Comparison of ENCODE assay signal across 23 mouse cellular contexts in the genomic region with DNA sequence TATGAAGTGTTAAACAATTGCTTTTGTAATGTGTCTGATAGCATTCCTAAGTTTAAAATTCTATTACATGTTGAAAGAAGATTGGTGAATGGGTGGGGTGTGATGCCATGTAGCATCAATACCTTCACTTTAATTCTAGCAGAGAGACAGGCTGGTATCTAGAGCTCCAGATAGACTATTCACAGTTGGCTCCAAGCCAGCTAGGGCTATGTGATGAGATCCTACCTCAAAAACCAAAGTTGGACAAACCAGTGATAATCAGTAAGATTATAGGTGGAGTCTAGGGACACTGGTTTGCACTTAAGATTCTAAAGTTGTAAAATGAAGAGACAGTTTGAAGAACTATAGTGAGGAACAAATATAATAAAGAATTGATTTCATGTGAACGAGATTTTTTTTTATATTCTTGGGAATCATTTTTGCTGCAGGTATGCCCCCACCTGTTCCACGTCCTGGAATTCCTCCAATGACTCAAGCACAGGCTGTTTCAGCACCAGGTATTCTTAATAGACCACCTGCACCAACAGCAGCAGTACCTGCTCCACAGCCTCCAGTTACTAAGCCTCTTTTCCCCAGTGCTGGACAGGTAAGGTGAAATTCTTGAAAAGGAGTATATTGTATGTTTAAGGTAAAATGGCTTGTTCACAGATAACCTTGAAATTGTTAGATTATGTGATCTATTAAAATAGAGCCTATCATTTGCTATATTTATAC.
"Had no signal": no experiment of that assay in that cellular context is flagged by ENCODE, and none has a peak within 500 bp of the region (broad histone marks: within the 10 kb centered on the region; RNA-seq: fewer than 3 reads in every experiment).

No protein-coding gene starts in this region.

- H3K27ac ChIP-seq: kidney, embryonic 15.5 days; left cerebral cortex, adult 2 months; limb, embryonic 13.5 days; liver, embryonic 12.5 days; liver, embryonic 15.5 days; lung, embryonic 15.5 days; midbrain, embryonic 12.5 days; neural tube, embryonic 13.5 days; stomach, embryonic 15.5 days had no signal

- H3K4me3 ChIP-seq: kidney, embryonic 15.5 days; left cerebral cortex, adult 2 months; limb, embryonic 13.5 days; liver, embryonic 12.5 days; liver, embryonic 15.5 days; lung, embryonic 15.5 days; midbrain, embryonic 12.5 days; myocyte; neural tube, embryonic 13.5 days; stomach, embryonic 15.5 days had no signal

- H3K27me3 ChIP-seq: kidney, embryonic 15.5 days; limb, embryonic 13.5 days; liver, embryonic 12.5 days; liver, embryonic 15.5 days; lung, embryonic 15.5 days; midbrain, embryonic 12.5 days; neural tube, embryonic 13.5 days; stomach, embryonic 15.5 days had no signal

- DNase-seq: kidney, adult 8-10 months; kidney, postnatal 10 days; kidney, postnatal 36 days; layer of hippocampus, postnatal 36 days; liver; lung, adult 18-20 months; lung, postnatal 10 days; lung, postnatal 36 days; retina, postnatal 1 day; right cerebral cortex, postnatal 25 days; spleen, adult 18-20 months; thymus, postnatal 25 days had no signal

- H3K4me1 ChIP-seq: stomach, embryonic 15.5 days had no signal

- ATAC-seq: liver, embryonic 12.5 days; midbrain, embryonic 16.5 days had no signal

- H3K9me3 ChIP-seq: kidney, embryonic 15.5 days; limb, embryonic 13.5 days; liver, embryonic 12.5 days; liver, embryonic 15.5 days; lung, embryonic 15.5 days; midbrain, embryonic 12.5 days; neural tube, embryonic 13.5 days; stomach, embryonic 15.5 days had no signal

- H3K9ac ChIP-seq: kidney, embryonic 15.5 days; limb, embryonic 13.5 days; liver, embryonic 12.5 days; liver, embryonic 15.5 days; lung, embryonic 15.5 days; midbrain, embryonic 12.5 days; neural tube, embryonic 13.5 days; stomach, embryonic 15.5 days had no signal

- H3K4me2 ChIP-seq: kidney, embryonic 15.5 days; limb, embryonic 13.5 days; liver, embryonic 12.5 days; liver, embryonic 15.5 days; lung, embryonic 15.5 days; midbrain, embryonic 12.5 days; neural tube, embryonic 13.5 days; stomach, embryonic 15.5 days had no signal
